Mouse (Mus musculus) neural tube, embryonic 10.5 days (tissue): ENCODE data around the gene Frs3.

Experiments used
- DNase-seq: peaks from one replicate; pipeline ENCODE4 v3.0.0-alpha.2; 2017; ENCODE audit warnings: low spot score; ENCODE audit errors: extremely low spot score

The Frs3 gene

DNA sequence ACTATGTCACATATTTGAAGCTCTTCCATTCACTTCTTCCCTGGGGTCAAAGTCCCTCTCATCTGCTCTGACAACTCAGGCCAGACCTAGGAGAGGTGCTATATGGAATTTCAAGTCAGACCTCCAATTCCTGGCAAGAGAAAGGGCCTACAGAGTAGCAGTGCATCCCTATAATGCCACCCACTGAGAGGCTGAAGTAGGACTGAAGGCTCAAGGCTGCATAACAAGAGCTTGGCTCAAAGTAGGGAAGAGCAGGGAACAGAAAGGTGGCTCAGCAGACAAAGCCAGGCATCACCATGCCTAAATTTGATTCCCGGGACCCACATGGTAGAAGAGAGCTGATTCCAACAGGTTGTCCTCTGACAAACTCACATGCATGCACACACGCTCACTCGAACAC lies 2.8 kb downstream of the Frs3 start:
- no peak for DNase-seq

GRCm38 (mm10) chr17:47693671-47694441 lies 5.0 kb downstream of the Frs3 start:
- no peak for DNase-seq

GRCm38 (mm10) chr17:47694442-47694502 lies 5.4 kb downstream of the Frs3 start, which contains the start of gene Gm21981:
Gene Gm21981 (minus strand): TSS chr17:47694455.
- DNase-seq, result no peak

GRCm38 (mm10) chr17:47694503-47695336 lies 5.9 kb downstream of the Frs3 start, which contains the start of gene Prickle4:
Gene Prickle4 (minus strand): TSS chr17:47694736.
- DNase-seq, result peak; percentile 99

- DNase-seq, result no peak
Measured at GRCm38 (mm10) chr17:47695337-47695710, 6.5 kb downstream of the Frs3 start.

- DNase-seq, result no peak
Measured at GRCm38 (mm10) chr17:47698156-47698555, 9.3 kb downstream of the Frs3 start.

DNA sequence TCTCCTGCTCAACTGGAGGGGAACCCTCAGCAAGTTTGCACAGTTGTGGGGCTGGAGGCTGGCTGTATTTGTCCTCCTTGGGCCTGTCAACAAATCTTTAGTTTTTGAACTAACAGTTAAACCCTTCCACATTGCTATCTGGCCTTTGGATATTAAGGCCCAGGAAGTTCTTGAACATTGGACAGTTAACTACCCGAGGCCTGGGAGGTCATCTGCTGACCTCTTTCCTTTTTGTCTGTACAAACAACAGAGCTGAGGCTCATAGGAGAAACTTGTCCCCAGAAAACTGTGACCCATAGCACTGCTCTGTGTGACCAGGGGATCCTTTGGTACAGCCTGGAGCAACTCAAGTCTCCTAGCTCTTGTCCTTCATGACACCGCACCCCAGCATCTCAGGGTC lies 10.2 kb downstream of the Frs3 start:
- no peak for DNase-seq

DNA sequence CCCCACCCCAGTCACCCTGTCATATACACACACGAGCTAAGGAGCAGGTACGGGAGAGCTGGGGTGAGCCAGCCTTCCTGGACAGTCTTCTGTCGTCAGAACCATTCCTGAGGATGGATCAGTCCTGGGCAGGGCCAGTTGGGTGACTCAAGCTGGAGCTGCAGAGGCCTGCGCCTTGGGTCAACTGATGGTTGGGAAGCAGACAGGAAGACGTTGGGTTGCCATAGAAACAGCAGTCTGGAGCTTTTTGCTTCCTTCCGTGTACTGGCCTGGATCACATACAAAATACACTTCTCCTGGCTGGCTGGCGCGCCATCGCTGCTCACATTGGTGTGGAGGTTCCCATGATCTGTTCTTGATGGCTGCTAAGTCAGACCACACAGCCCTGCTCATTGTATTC lies 13.0 kb downstream of the Frs3 start:
- DNase-seq, result no peak

DNA sequence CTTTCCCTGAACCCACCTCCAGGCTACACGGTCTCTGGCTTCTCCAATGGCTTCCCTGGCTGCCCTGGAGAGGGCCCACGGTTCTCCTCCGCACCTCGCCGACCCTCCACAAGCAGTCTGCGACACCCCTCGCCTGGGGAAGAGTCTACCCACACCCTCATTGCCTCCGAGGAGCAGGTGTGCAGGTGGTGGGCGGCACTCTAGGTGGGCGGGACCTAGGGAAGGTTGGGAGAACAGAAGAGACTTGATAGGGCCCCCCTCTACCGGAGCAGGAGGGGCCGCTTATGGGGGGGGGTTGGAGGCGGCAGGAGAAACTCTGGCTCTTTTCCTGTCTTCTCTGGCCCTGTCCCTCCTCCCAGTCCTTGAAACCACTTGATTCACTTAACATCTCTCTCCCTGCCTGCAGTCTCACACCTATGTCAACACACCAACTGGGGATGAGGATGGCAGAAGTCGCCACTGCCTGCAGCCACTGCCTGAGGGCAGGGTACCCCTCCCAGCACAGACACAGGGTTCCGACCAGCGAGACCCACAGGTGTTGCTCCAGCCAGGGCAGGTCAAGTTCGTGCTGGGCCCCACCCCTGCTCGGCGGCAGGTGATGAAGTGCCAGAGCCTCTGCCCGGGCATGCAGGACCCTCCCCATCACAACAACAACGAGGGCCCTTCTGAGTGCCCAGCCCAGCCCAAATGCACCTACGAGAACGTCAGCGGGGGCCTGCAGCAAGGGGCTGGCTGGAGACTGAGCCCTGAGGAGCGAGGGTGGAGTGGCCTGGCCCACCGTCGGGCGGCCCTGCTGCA lies 13.9 kb downstream of the Frs3 start:
- DNase-seq, result no peak

DNA sequence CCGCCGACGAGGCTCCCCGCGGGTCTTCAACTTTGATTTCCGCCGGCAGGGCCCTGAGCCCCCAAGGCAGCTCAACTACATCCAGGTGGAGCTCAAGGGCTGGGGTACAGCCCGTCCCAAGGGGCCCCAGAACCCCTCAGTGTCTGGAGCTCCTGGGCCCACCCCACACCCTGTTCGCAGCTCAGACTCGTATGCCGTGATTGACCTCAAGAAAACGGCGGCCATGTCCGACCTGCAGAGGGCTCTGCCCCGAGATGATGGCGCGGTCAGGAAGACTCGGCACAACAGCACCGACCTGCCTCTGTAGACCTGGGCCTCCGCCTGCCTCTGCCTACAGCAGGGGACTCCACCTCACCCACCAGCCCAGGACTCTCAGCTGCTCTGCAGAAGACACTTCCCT lies 14.7 kb downstream of the Frs3 start:
- peak; percentile 40 for DNase-seq

DNA sequence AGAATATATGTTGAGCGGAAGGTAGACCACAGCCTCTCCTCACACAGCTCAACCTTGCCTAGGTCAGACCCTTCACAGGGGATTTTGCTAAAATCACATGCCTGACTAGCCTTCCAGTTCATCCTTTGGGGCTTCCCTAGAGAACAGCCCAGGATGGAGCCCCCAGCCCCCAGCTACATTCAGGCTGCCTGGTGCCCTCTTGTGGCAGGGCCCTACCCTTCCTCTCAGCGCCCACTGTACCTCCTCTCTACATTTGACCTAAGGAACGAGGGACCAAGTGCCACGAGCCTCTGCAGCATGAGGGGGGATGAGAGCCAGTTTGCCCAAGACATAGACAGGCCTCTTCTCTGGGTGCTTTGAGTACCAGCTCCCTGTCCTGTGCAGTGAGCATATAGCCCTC lies 15.9 kb downstream of the Frs3 start:
- no peak for DNase-seq

- no peak for DNase-seq
Measured at GRCm38 (mm10) chr17:47706196-47706595, 17.4 kb downstream of the Frs3 start.

GRCm38 (mm10) chr17:47707961-47708360 lies 19.1 kb downstream of the Frs3 start:
- DNase-seq, result no peak

DNA sequence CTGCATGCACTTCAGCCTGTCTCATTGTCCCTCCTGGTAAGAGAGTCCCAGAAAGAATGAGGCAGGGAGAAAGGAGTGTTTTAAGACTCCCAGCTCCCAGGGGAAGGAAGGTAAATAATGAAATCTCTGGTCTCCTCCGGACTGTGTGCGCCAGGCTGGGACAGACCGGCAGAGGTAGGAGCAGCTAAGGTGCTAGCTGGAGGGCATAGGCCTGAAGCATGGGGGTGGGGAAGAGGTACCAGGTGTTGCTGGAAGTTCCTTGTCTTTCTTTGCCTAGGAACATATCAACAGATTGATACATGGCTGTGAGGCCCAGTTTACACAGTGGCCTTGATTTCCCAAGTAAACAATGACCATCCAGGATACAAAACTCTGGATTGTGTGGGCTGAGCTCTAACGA lies 20.1 kb downstream of the Frs3 start:
- no peak for DNase-seq

DNA sequence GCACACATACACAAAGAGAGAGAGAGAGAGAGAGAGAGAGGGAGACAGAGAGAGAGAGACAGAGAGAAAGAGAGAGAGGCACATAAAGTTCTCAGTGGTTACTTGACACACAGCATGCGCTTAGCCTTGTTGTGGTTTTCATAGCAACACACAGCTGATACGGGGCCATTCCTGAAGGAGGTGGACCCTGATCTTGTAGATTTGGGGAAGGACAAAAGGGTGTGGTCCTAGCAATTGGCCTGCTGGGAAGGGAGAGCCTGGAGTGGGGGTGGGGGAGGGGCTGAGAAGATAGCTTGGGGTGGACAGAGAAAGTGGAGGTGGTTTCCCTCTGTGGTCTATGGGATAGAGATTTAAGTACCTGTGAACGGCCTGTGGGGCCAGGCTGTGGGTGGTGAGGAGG lies 21.2 kb downstream of the Frs3 start:
- no peak for DNase-seq

DNA sequence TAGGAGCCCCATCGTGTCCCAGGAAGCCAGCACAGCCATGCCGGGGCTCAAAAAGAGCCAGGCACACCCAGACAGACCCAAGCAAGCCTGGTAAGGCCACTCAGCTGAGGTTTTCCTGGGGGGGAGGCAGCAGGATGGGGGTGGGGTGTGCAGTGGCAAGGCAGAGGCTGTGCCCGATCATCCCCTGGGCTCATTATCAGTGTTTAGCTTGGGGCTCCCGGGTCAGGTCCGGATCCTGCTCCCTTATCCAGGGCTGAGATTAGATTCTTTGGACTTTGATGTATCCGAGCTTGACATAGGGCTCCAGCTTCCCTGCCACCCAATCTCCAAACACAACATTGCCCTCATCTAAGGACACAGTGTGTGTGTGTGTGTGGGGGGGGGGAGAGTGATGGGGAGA lies 23.1 kb downstream of the Frs3 start:
- no peak for DNase-seq

DNA sequence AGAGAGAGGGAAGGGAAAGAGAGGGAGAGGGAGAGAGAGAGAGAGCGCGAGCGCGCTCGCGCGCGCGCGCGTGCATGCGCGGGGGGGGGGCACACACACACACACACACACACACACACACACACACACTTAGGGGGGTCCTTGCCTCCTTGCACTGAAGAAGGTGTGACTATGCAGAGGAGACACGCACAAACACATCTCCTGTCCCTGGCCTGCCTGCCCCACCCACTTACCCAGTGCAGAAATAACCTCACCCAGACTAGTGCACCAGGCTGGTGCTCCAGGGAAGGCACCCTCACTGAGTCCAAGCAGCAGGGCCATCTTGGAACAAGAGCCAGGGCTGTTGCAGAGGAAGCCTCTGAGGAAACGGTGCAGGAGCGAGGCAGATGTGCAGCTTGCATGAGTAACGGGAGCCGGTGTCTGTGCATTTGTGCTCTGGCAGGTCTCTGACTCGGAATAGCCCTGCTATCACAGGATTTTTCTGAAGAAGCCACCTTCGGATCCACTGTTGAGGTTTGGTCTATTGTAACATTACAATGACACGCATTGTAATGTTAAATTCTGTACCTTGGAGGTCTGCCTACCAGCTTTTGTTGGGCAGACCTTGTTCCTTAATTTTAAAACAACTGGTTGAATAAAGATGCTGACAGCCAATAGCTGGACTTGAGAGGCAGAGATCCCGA lies 24.2 kb downstream of the Frs3 start:
- no peak for DNase-seq

GRCm38 (mm10) chr17:47715037-47715436 lies 26.2 kb downstream of the Frs3 start:
- no peak for DNase-seq

GRCm38 (mm10) chr17:47721183-47721582 lies 32.4 kb downstream of the Frs3 start:
- no peak for DNase-seq

- no peak for DNase-seq
Measured at GRCm38 (mm10) chr17:47726566-47726965, 37.7 kb downstream of the Frs3 start, which contains the start of gene Pgc. Gene Pgc (plus strand): TSS chr17:47726842.

- DNase-seq, result no peak
Measured at GRCm38 (mm10) chr17:47730633-47731575, 42.1 kb downstream of the Frs3 start.
